Mouse (Mus musculus) liver, adult (tissue): ENCODE measurements around the gene Tcf23.

Experiments
- GATA4 ChIP-seq: IDR thresholded peaks from 2 replicates; pipeline ENCODE4 v1.6.1; 2014; ENCODE audit warnings: mild to moderate bottlenecking, low read length; ENCODE audit not compliant: insufficient replicate concordance

Tcf23 gene

GRCm38 (mm10) chr5:30968416-30968815, at the start of gene Tcf23:
TSS of gene Tcf23 (plus strand) at chr5:30968662.
- no peak for TF ChIP-seq GATA4

- no peak for TF ChIP-seq GATA4
These were observed 49.8 kb upstream of the Tcf23 start for GRCm38 (mm10) chr5:30918691-30919090.

GRCm38 (mm10) chr5:30919831-30920614, 48.4 kb upstream of the Tcf23 start:
- no peak for TF ChIP-seq GATA4

- no peak for TF ChIP-seq GATA4
These were observed 47.8 kb upstream of the Tcf23 start for GRCm38 (mm10) chr5:30920621-30921020.

GRCm38 (mm10) chr5:30921256-30922033, 47.0 kb upstream of the Tcf23 start, which contains the start of gene Khk:
TSS of gene Khk (plus strand) at chr5:30921431.
- TF ChIP-seq GATA4: peak; percentile 71; the same call in 1 of the 2 replicates

GRCm38 (mm10) chr5:30922581-30923041, 45.9 kb upstream of the Tcf23 start:
- TF ChIP-seq GATA4: peak; percentile 40; the same call in 1 of the 2 replicates

- no peak for TF ChIP-seq GATA4
These were observed 45.3 kb upstream of the Tcf23 start for GRCm38 (mm10) chr5:30923119-30923518.

GRCm38 (mm10) chr5:30924614-30925013, 43.8 kb upstream of the Tcf23 start:
- no peak for TF ChIP-seq GATA4

GRCm38 (mm10) chr5:30925217-30925616, 43.2 kb upstream of the Tcf23 start:
- TF ChIP-seq GATA4: peak; percentile 63; the same call in 1 of the 2 replicates

- TF ChIP-seq GATA4: no peak
These were observed 42.4 kb upstream of the Tcf23 start for GRCm38 (mm10) chr5:30926073-30926472.

- TF ChIP-seq GATA4: no peak
These were observed 40.4 kb upstream of the Tcf23 start for GRCm38 (mm10) chr5:30927945-30928529.

- TF ChIP-seq GATA4: no peak
These were observed 38.3 kb upstream of the Tcf23 start for GRCm38 (mm10) chr5:30930121-30930520.

- TF ChIP-seq GATA4: no peak
These were observed 37.6 kb upstream of the Tcf23 start for GRCm38 (mm10) chr5:30930846-30931245.

GRCm38 (mm10) chr5:30931378-30931777, 37.1 kb upstream of the Tcf23 start:
- TF ChIP-seq GATA4: no peak

- no peak for TF ChIP-seq GATA4
These were observed 34.8 kb upstream of the Tcf23 start for GRCm38 (mm10) chr5:30933705-30934104.
